ENCODE assay signal across 18 mouse cellular contexts in the genomic region with DNA sequence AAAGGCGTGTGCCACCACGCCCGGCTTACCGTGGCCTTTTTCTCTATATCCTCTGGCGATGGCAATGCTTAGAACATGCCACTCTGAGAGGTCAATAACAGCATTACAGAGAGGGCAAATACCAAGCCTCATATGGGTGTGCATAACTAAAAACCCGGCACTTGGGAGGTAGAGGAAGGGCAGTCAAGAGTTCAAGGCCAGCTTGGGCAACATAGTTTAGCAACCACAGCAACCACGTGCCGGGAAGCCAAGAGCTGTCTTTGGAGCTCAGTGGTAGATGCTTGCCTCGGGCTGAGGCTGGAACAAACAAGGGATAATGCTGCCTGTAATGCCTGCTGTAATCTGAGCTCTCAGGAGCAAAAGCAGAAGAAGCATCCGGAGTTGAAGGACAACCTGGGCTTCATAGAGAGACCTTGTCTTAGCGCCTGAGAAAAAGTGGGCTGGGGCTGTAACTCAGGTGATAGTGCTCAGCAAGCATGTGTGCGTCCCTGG. TPM values are rescaled to one million over a fixed set of nuclear protein-coding genes. Genes with fewer than 3 reads are reported as not detected.
DNase-seq lines count a peak whose midpoint lies in the region; TF ChIP-seq lines count a peak whose summit lies in the region.
"Had no signal": no experiment of that assay in that cellular context is flagged by ENCODE, and none has a peak within 500 bp of the region (broad histone marks: within the 10 kb centered on the region; RNA-seq: fewer than 3 reads in every experiment).

No protein-coding gene starts in this region.

- H3K9me3 ChIP-seq in ES-Bruce4 (replicated peaks; ENCODE audit: control insufficient read depth, insufficient read depth, low read length, poor library complexity, severe bottlenecking) (no peaks in the 10 kb centered on the region), ES-E14 (ENCODE audit: control insufficient read depth, insufficient read depth, low read depth, low read length) (no peaks in the 10 kb centered on the region)
- H3K9me3 ChIP-seq: forebrain, embryonic 10.5 days; forebrain, embryonic 13.5 days; hindbrain, embryonic 12.5 days; hindbrain, embryonic 15.5 days had no signal

- no peak for TF ChIP-seq CTCF in liver, adult 2 months (IDR thresholded peaks at IDR 0.05; ENCODE audit: low read depth, low read length)
- no peak for TF ChIP-seq CTCF in ES-Bruce4 (IDR thresholded peaks at IDR 0.05; ENCODE audit: low read depth, low read length)

- peak; percentile 65 for TF ChIP-seq EP300 in ES-Bruce4 (IDR thresholded peaks at IDR 0.05; ENCODE audit: insufficient read depth, low read depth, low read length)

- in situ Hi-C loops in ES-E14 (cut with MboI; ENCODE audit: low sequenced_read_pairs in 2 of 2, unreplicated experiment in 2 of 2) = no loop called here

- no peak for TF ChIP-seq POLR2A in liver, adult 2 months (IDR thresholded peaks at IDR 0.05; ENCODE audit: extremely low read depth, insufficient read depth, low read length)
- no peak for TF ChIP-seq POLR2A in ES-Bruce4 (IDR thresholded peaks at IDR 0.05; ENCODE audit: insufficient read depth, low read length)

- no peak overlapping the region for H3K4me3 ChIP-seq in liver, adult 2 months (ENCODE audit: insufficient read depth, low read depth, low read length)
- H3K4me3 ChIP-seq in ES-Bruce4 (ENCODE audit: low read depth, low read length) = no peak overlapping the region
- no peak overlapping the region for H3K4me3 ChIP-seq in ES-E14 (ENCODE audit: insufficient read depth in 1 of 2, low read depth in 1 of 2, low read length in 2 of 2, poor library complexity in 1 of 2, severe bottlenecking in 1 of 2)
- H3K4me3 ChIP-seq: forebrain, embryonic 10.5 days; forebrain, embryonic 13.5 days; hindbrain, embryonic 12.5 days; hindbrain, embryonic 15.5 days had no signal

- H3K4me1 ChIP-seq in liver, adult 2 months (ENCODE audit: control insufficient read depth, insufficient read depth, low read length) = peaks cover 11% of the 10 kb centered on the region
- H3K4me1 ChIP-seq in ES-Bruce4 (ENCODE audit: control insufficient read depth, insufficient read depth, low read length) (no peaks in the 10 kb centered on the region), ES-E14 (ENCODE audit: control insufficient read depth in 2 of 2, insufficient read depth in 2 of 2, low read length in 2 of 2, poor library complexity in 1 of 2) (peaks cover 0 to 4% of the 10 kb centered on the region in 2 experiments; a peak in 2 of 4 replicates)
- H3K4me1 ChIP-seq: forebrain, embryonic 10.5 days; forebrain, embryonic 13.5 days had no signal

- no peaks in the 10 kb centered on the region for H3K79me2 ChIP-seq in liver, adult 2 months (ENCODE audit: control insufficient read depth, insufficient read depth, low read length)

- no peaks in the 10 kb centered on the region for H3K36me3 ChIP-seq in liver, adult 2 months (ENCODE audit: control insufficient read depth, insufficient read depth, low read length)
- no peaks in the 10 kb centered on the region for H3K36me3 ChIP-seq in ES-Bruce4 (ENCODE audit: control insufficient read depth, insufficient read depth, low read length, poor library complexity, severe bottlenecking)
- H3K36me3 ChIP-seq in ES-E14 (ENCODE audit: control insufficient read depth, insufficient read depth, low read length, poor library complexity, severe bottlenecking) = no peaks in the 10 kb centered on the region
- H3K36me3 ChIP-seq: forebrain, embryonic 10.5 days; hindbrain, embryonic 12.5 days; hindbrain, embryonic 15.5 days had no signal

- 68% methylated on average over 12 of the region's 12 CpGs for WGBS in liver, adult 2 months

- no peaks in the 10 kb centered on the region for H3K27me3 ChIP-seq in liver, adult 2 months (ENCODE audit: control insufficient read depth, insufficient read depth, low read length)
- no peaks in the 10 kb centered on the region for H3K27me3 ChIP-seq in ES-Bruce4 (ENCODE audit: control insufficient read depth, insufficient read depth, low read length, poor library complexity, severe bottlenecking)
- H3K27me3 ChIP-seq: forebrain, embryonic 13.5 days; hindbrain, embryonic 12.5 days; hindbrain, embryonic 15.5 days had no signal

- H3K27ac ChIP-seq in liver, adult 2 months (replicated peaks; ENCODE audit: insufficient read depth, low read depth, low read length) = no peak overlapping the region
- H3K27ac ChIP-seq in ES-Bruce4 (ENCODE audit: insufficient read depth, low read length) (no peak overlapping the region), ES-E14 (ENCODE audit: insufficient read depth, low read depth, low read length, poor library complexity, severe bottlenecking) (peak overlapping the region; percentile 11; the same call in 1 of the 2 replicates)
- H3K27ac ChIP-seq: forebrain, embryonic 10.5 days; forebrain, embryonic 13.5 days; hindbrain, embryonic 12.5 days; hindbrain, embryonic 15.5 days had no signal

- DNase-seq in liver, adult 2 months (ENCODE audit: extremely low read depth, low read depth, low spot score) = peak; percentile 46
- no peak for DNase-seq in liver
- DNase-seq in ES-E14 (ENCODE audit: low read depth, low spot score) = no peak
- DNase-seq in thymus, postnatal 36 days = no peak
- DNase-seq in spleen, adult 12 weeks (ENCODE audit: low spot score) = no peak
- DNase-seq: adrenal gland, postnatal 10 days; cerebellum, adult 18-20 months; cerebellum, adult 9-10 months; cerebellum, postnatal 14 days; gastrocnemius, postnatal 10 days; gastrocnemius, postnatal 36 days; heart, adult 11 months had no signal

- no peak overlapping the region for H3K9ac ChIP-seq in liver, adult 2 months (ENCODE audit: low read depth, low read length)
- no peak overlapping the region for H3K9ac ChIP-seq in ES-Bruce4 (ENCODE audit: low read depth, poor library complexity, severe bottlenecking)
- H3K9ac ChIP-seq in ES-E14 (ENCODE audit: insufficient read depth, low read depth, low read length, poor library complexity, severe bottlenecking) = no peak overlapping the region
- H3K9ac ChIP-seq: forebrain, embryonic 13.5 days; hindbrain, embryonic 12.5 days; hindbrain, embryonic 15.5 days had no signal

TF ChIP-seq in ES-E14, 5 proteins besides CTCF, POLR2A, EP300 and RAD21:
- TF ChIP-seq ZC3H11A (IDR thresholded peaks at IDR 0.05; ENCODE audit: borderline replicate concordance, low read depth, low read length) (no peak), CHD2 (IDR thresholded peaks at IDR 0.05; ENCODE audit: low read depth, low read length) (no peak), MAFK (IDR thresholded peaks at IDR 0.05; ENCODE audit: insufficient read depth, low read depth, low read length) (no peak), ZNF384 (IDR thresholded peaks at IDR 0.05; ENCODE audit: low read depth, low read length) (no peak), HCFC1 (IDR thresholded peaks at IDR 0.05; ENCODE audit: borderline replicate concordance, insufficient read depth, low read length) (no peak)
TF ChIP-seq in ES-E14: peak in this region for 0.

RNA-seq across cellular contexts. Expression of a gene that starts 25.2 kb away (rescaled TPM):
- total RNA-seq in liver, adult 2 months (2014; rRNA removed) = 94.2 and 121 TPM in 2 replicates
- 93.7 and 96.3 TPM in 2 replicates for polyA plus RNA-seq in liver, adult 2 months (2012; rRNA removed)
- polyA plus RNA-seq in ES-Bruce4 (2011; ENCODE audit: insufficient read depth, insufficient read length, low read depth, missing spikeins) = 315 and 323 TPM in 2 replicates
- 269 and 331 TPM in 2 replicates for total RNA-seq in ES-E14 (2012; rRNA removed)

RNA-seq across cellular contexts. Expression of a gene that starts 27.0 kb away (rescaled TPM):
- not detected in 2 replicates for total RNA-seq in liver, adult 2 months (2014; rRNA removed)
- not detected in 2 replicates for polyA plus RNA-seq in liver, adult 2 months (2012; rRNA removed)
- polyA plus RNA-seq in ES-Bruce4 (2011; ENCODE audit: insufficient read depth, insufficient read length, low read depth, missing spikeins) = 0.93 and 1.3 TPM in 2 replicates
- 0.62 and 0.90 TPM in 2 replicates for total RNA-seq in ES-E14 (2012; rRNA removed)
- total RNA-seq: hematopoietic stem cell, adult 5-6 weeks had no signal
